Mouse (Mus musculus) kidney, embryonic 14.5 days (tissue): ENCODE measurements around the gene Atp6v0a2. TPM values are rescaled to one million over a fixed set of nuclear protein-coding genes. Genes with fewer than 3 reads are reported as not detected.

Experiments used
- ATAC-seq: fragments of 200-750 bp; cut with Nextera tagmentation; 2 replicates; pipeline ENCODE4 v1.8.0; 2017; ENCODE audit warnings: moderate number of reproducible peaks, mild to moderate bottlenecking, moderate TSS enrichment, moderate library complexity; ENCODE audit not compliant: low FRiP score, low TSS enrichment
- H3K27ac ChIP-seq: fragments of 300-500 bp; sonication (generic); 2 replicates; pipeline ENCODE4 v1.5.1; 2014; ENCODE audit warnings: low read depth, mild to moderate bottlenecking, low read length, moderate library complexity, mixed read lengths
- H3K27me3 ChIP-seq: fragments of 300-500 bp; sonication (generic); 2 replicates; pipeline ENCODE4 v1.6.1; 2014; ENCODE audit warnings: mild to moderate bottlenecking, low read length; ENCODE audit not compliant: control insufficient read depth, insufficient read depth
- H3K36me3 ChIP-seq: fragments of 300-500 bp; sonication (generic); 2 replicates; pipeline ENCODE4 v1.6.1; 2014; ENCODE audit warnings: low read length, mixed read lengths; ENCODE audit not compliant: control insufficient read depth, insufficient read depth
- H3K4me1 ChIP-seq: fragments of 300-500 bp; sonication (generic); 2 replicates; pipeline ENCODE4 v1.6.1; 2014; ENCODE audit warnings: low read length, mixed read lengths; ENCODE audit not compliant: control insufficient read depth, insufficient read depth
- H3K4me2 ChIP-seq: fragments of 300-500 bp; sonication (generic); replicated peaks from 2 replicates; pipeline ENCODE4 v1.6.1; 2014; ENCODE audit warnings: low read depth, mild to moderate bottlenecking, low read length
- H3K4me3 ChIP-seq: fragments of 300-500 bp; sonication (generic); 2 replicates; pipeline ENCODE4 v1.5.1; 2014; ENCODE audit warnings: mild to moderate bottlenecking, low read length
- H3K9ac ChIP-seq: fragments of 300-500 bp; sonication (generic); 2 replicates; pipeline ENCODE4 v1.6.1; 2014; ENCODE audit warnings: low read depth, mild to moderate bottlenecking, low read length, moderate library complexity
- H3K9me3 ChIP-seq: fragments of 300-500 bp; sonication (generic); 2 replicates; pipeline ENCODE4 v1.6.1; 2016; ENCODE audit warnings: low read length; ENCODE audit not compliant: control insufficient read depth
- WGBS: fragments of 180-500 bp; shearing (Covaris S2); extraction: QIAGEN DNeasy Blood & Tissue Kit; methylation state at CpG from one replicate; pipeline ENCODE4 v1.1.7; 2014; 5-methylcytosine and 5-hydroxymethylcytosine counted together
- polyA plus RNA-seq: library from polyadenylated mRNA; unstranded; fragments of >200 nt; fragmentation: Nextera tagmentation; extraction: Ambion mirVana; gene quantifications from 2 replicates; pipeline ENCODE4 v1.2.1, GENCODE M21; 2014

Atp6v0a2 gene
- polyA plus RNA-seq, 1 experiment from 2014 or later: 51.6 TPM

GRCm38 (mm10) chr5:124718396-124718795 is 90.0 kb downstream of the Atp6v0a2 start:
- Histone ChIP-seq H3K9ac (no peak overlapping the region), H3K4me1 (no peaks in the 10 kb centered on the region), H3K9me3 (no peaks in the 10 kb centered on the region), H3K4me2 (no peak overlapping the region), H3K27me3 (no peaks in the 10 kb centered on the region), H3K27ac (no peak overlapping the region), H3K36me3 (peaks cover 79% of the 10 kb centered on the region), H3K4me3 (no peak overlapping the region)
- 91% methylated on average over 7 of the region's 7 CpGs for WGBS
- ATAC-seq: no peak

GRCm38 (mm10) chr5:124723125-124723524 is 94.7 kb downstream of the Atp6v0a2 start:
- H3K9ac ChIP-seq: no peak overlapping the region

GRCm38 (mm10) chr5:124724997-124725396 is 96.6 kb downstream of the Atp6v0a2 start, which contains the start of gene Dnah10:
Gene Dnah10 (plus strand): TSS chr5:124725085.
- Histone ChIP-seq H3K27ac (no peak within 1 kb of the TSS), H3K4me3 (no peak within 1 kb of the TSS), H3K9ac (no peak within 1 kb of the TSS), H3K36me3 (peaks cover 32% of the 10 kb centered on the region), H3K9me3 (no peaks in the 10 kb centered on the region), H3K4me1 (peaks cover 15% of the 10 kb centered on the region; the same call in 1 of the 2 replicates), H3K4me2 (no peak within 1 kb of the TSS; the same call in 1 of the 2 replicates), H3K27me3 (no peaks in the 10 kb centered on the region)
- ATAC-seq: peak; percentile 66; the same call in 1 of the 2 replicates
- WGBS: 17% methylated on average over 29 of the region's 29 CpGs

More at GRCm38 (mm10) chr5:124723125-124723524, 94.7 kb downstream of the Atp6v0a2 start:
- Histone ChIP-seq H3K9me3 (no peaks in the 10 kb centered on the region), H3K27ac (no peak overlapping the region), H3K4me3 (no peak overlapping the region), H3K4me1 (0 out of 2 replicates have a peak, but pooled peaks cover 9% of the 10 kb centered on the region), H3K36me3 (peaks cover 51% of the 10 kb centered on the region), H3K27me3 (no peaks in the 10 kb centered on the region), H3K4me2 (no peak overlapping the region)
- WGBS: 88% methylated on average over 6 of the region's 6 CpGs
- ATAC-seq: no peak

- no peak overlapping the region for H3K9ac ChIP-seq
- no peak for ATAC-seq
Observed at GRCm38 (mm10) chr5:124729662-124730206, 101.4 kb downstream of the Atp6v0a2 start.

GRCm38 (mm10) chr5:124733961-124734360 is 105.6 kb downstream of the Atp6v0a2 start:
- no peaks in the 10 kb centered on the region; the same call in 1 of the 2 replicates for H3K9me3 ChIP-seq
- no peaks in the 10 kb centered on the region for H3K36me3 ChIP-seq
- H3K4me3 ChIP-seq: no peak overlapping the region
- H3K27ac ChIP-seq: no peak overlapping the region
- WGBS: 85% methylated on average over 12 of the region's 12 CpGs
- H3K27me3 ChIP-seq: no peaks in the 10 kb centered on the region
- peaks cover 5% of the 10 kb centered on the region; the same call in 1 of the 2 replicates for H3K4me1 ChIP-seq
- ATAC-seq: no peak
- no peak overlapping the region for H3K9ac ChIP-seq
- H3K4me2 ChIP-seq: no peak overlapping the region

More at GRCm38 (mm10) chr5:124729662-124730206, 101.4 kb downstream of the Atp6v0a2 start:
- no peak overlapping the region for H3K27ac ChIP-seq
- peaks cover 11% of the 10 kb centered on the region; the same call in 1 of the 2 replicates for H3K4me1 ChIP-seq
- peak overlapping the region; percentile 32 for H3K4me3 ChIP-seq
- H3K4me2 ChIP-seq: peak overlapping the region; percentile 46
- H3K36me3 ChIP-seq: no peaks in the 10 kb centered on the region
- H3K27me3 ChIP-seq: no peaks in the 10 kb centered on the region
- H3K9me3 ChIP-seq: no peaks in the 10 kb centered on the region
- WGBS: 12% methylated on average over 21 of the region's 21 CpGs

GRCm38 (mm10) chr5:124741898-124742599 is 113.7 kb downstream of the Atp6v0a2 start:
- 0 out of 2 replicates have a peak, but pooled peaks cover 3% of the 10 kb centered on the region for H3K9me3 ChIP-seq
- H3K27me3 ChIP-seq: no peaks in the 10 kb centered on the region
- H3K4me2 ChIP-seq: no peak overlapping the region
- H3K4me3 ChIP-seq: no peak overlapping the region
- no peak overlapping the region for H3K27ac ChIP-seq
- H3K36me3 ChIP-seq: no peaks in the 10 kb centered on the region
- 95% methylated on average over 21 of the region's 21 CpGs for WGBS
- no peak overlapping the region for H3K9ac ChIP-seq
- no peaks in the 10 kb centered on the region for H3K4me1 ChIP-seq
- ATAC-seq: no peak

GRCm38 (mm10) chr5:124743841-124744240 is 115.5 kb downstream of the Atp6v0a2 start:
- Histone ChIP-seq H3K9me3 (0 out of 2 replicates have a peak, but pooled peaks cover 3% of the 10 kb centered on the region), H3K9ac (no peak overlapping the region)
- 83% methylated on average over 3 of the region's 3 CpGs for WGBS

GRCm38 (mm10) chr5:124746220-124746619 is 117.8 kb downstream of the Atp6v0a2 start:
- 91% methylated on average over 15 of the region's 15 CpGs for WGBS
- H3K9me3 ChIP-seq: no peaks in the 10 kb centered on the region
- H3K4me1 ChIP-seq: no peaks in the 10 kb centered on the region
- H3K27ac ChIP-seq: no peak overlapping the region
- no peak overlapping the region for H3K9ac ChIP-seq
- H3K4me3 ChIP-seq: no peak overlapping the region
- no peaks in the 10 kb centered on the region for H3K27me3 ChIP-seq
- no peaks in the 10 kb centered on the region for H3K36me3 ChIP-seq
- no peak for ATAC-seq
- H3K4me2 ChIP-seq: no peak overlapping the region

More at GRCm38 (mm10) chr5:124743841-124744240, 115.5 kb downstream of the Atp6v0a2 start:
- Histone ChIP-seq H3K27me3 (no peaks in the 10 kb centered on the region), H3K4me3 (no peak overlapping the region), H3K27ac (no peak overlapping the region), H3K4me1 (no peaks in the 10 kb centered on the region), H3K36me3 (no peaks in the 10 kb centered on the region), H3K4me2 (no peak overlapping the region)
- ATAC-seq: no peak

GRCm38 (mm10) chr5:124748296-124748695 is 119.9 kb downstream of the Atp6v0a2 start:
- no peak for ATAC-seq
- H3K9ac ChIP-seq: no peak overlapping the region
- no peaks in the 10 kb centered on the region for H3K9me3 ChIP-seq
- no peak overlapping the region for H3K4me3 ChIP-seq
- H3K4me1 ChIP-seq: no peaks in the 10 kb centered on the region
- no peaks in the 10 kb centered on the region for H3K36me3 ChIP-seq
- H3K27me3 ChIP-seq: no peaks in the 10 kb centered on the region
- WGBS: 87% methylated on average over 18 of the region's 18 CpGs
- no peak overlapping the region for H3K27ac ChIP-seq
- H3K4me2 ChIP-seq: no peak overlapping the region
